Mouse (Mus musculus): ENCODE data around the gene Epb41l1. TPM values are rescaled to one million over a fixed set of nuclear protein-coding genes. Genes with fewer than 3 reads are reported as not detected.
A peak's percentile ranks its signal among the peaks of the same experiment; 100 is the strongest.

Epb41l1 gene
- polyA plus RNA-seq, 1 experiment from 2014 or later, result 3.1 TPM

- H3K27ac ChIP-seq (ENCODE audit: low read depth, low read length), result no peak overlapping the region
- peaks cover 3% of the 10 kb centered on the region; the same call in 1 of the 2 replicates for H3K4me1 ChIP-seq (replicated peaks; ENCODE audit: control insufficient read depth, insufficient read depth, low read length)
- DNase-seq (ENCODE audit: low spot score) (no peak), ATAC-seq (replicated peaks; ENCODE audit: low FRiP score) (no peak)
- no peak overlapping the region for H3K4me3 ChIP-seq (ENCODE audit: low read depth, low read length)
- no peaks in the 10 kb centered on the region for H3K36me3 ChIP-seq (ENCODE audit: control insufficient read depth, insufficient read depth, low read length)
- H3K4me2 ChIP-seq (ENCODE audit: low read depth, low read length, severe bottlenecking), result no peak overlapping the region
- no peaks in the 10 kb centered on the region for H3K27me3 ChIP-seq (ENCODE audit: control insufficient read depth, insufficient read depth, low read length)
- H3K9ac ChIP-seq (ENCODE audit: low read length), result no peak overlapping the region
- H3K9me3 ChIP-seq (ENCODE audit: control insufficient read depth, low read length), result no peaks in the 10 kb centered on the region
- WGBS, result 83% methylated on average over 7 of the region's 7 CpGs
Observed at GRCm38 (mm10) chr2:156480267-156480666, 59.6 kb downstream of the Epb41l1 start.

GRCm38 (mm10) chr2:156482299-156482698 lies 61.6 kb downstream of the Epb41l1 start:
- H3K4me1 ChIP-seq (replicated peaks; ENCODE audit: control insufficient read depth, insufficient read depth, low read length), result no peaks in the 10 kb centered on the region
- no peak for ATAC-seq (replicated peaks; ENCODE audit: low FRiP score)
- H3K9me3 ChIP-seq (ENCODE audit: control insufficient read depth, low read length), result no peaks in the 10 kb centered on the region
- H3K27me3 ChIP-seq (ENCODE audit: control insufficient read depth, insufficient read depth, low read length), result no peaks in the 10 kb centered on the region
- DNase-seq (ENCODE audit: low spot score), result peak; percentile 78
- H3K4me2 ChIP-seq (ENCODE audit: low read depth, low read length, severe bottlenecking), result no peak overlapping the region
- no peak overlapping the region for H3K4me3 ChIP-seq (ENCODE audit: low read depth, low read length)
- no peak overlapping the region for H3K9ac ChIP-seq (ENCODE audit: low read length)
- no peaks in the 10 kb centered on the region for H3K36me3 ChIP-seq (ENCODE audit: control insufficient read depth, insufficient read depth, low read length)
- H3K27ac ChIP-seq (ENCODE audit: low read depth, low read length), result no peak overlapping the region
- WGBS, result 33% methylated on average over 13 of the region's 13 CpGs

DNA sequence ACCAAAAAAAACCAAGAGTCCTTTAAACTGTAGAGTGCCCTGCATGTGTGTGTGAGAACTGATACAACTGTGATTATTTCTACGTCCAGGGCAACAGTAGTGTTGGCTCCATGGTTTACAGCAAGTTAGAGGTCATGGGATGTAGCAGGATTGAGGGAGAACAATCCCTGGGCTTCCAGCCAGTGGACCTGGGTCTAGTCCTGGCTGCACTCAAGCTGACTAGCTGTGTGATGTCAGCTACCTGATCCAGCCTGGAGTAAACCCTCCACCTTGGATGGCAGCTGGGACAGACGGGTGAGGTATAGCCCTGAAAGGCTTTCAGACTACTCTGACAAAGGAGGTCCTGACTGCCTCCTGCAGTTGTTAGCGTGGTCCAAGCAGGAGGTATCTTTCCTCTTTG lies 62.1 kb downstream of the Epb41l1 start:
- ATAC-seq (replicated peaks; ENCODE audit: low FRiP score), result no peak
- H3K9ac ChIP-seq (ENCODE audit: low read length), result no peak overlapping the region
- 88% methylated on average over 3 of the region's 3 CpGs for WGBS

DNA sequence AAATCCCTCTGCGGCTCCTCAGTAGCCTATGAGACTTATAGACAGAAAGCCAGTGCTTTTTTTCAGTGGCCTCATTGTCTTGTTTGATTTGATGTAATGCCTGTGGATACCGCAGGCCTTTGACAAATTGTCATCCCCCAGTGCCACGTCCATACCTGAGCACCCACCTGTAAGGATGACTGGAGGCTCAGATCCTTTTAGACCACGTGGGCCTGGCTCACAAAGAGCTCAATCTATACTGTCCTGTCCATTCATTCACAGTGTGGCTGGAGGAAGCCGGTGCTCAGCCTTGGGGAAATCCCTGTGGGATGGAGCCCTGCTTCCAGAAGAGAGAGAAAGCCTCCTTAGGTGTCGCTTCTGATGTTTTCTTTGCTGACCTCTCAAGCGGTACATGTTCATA lies 62.5 kb downstream of the Epb41l1 start:
- WGBS, result 88% methylated on average over 7 of the region's 7 CpGs

More for the DNA sequence above, 62.1 kb downstream of the Epb41l1 start:
- no peak overlapping the region for H3K4me3 ChIP-seq (ENCODE audit: low read depth, low read length)
- no peaks in the 10 kb centered on the region for H3K9me3 ChIP-seq (ENCODE audit: control insufficient read depth, low read length)
- no peak overlapping the region for H3K4me2 ChIP-seq (ENCODE audit: low read depth, low read length, severe bottlenecking)
- no peaks in the 10 kb centered on the region for H3K27me3 ChIP-seq (ENCODE audit: control insufficient read depth, insufficient read depth, low read length)
- H3K36me3 ChIP-seq (ENCODE audit: control insufficient read depth, insufficient read depth, low read length), result no peaks in the 10 kb centered on the region
- DNase-seq (ENCODE audit: low spot score), result no peak
- H3K4me1 ChIP-seq (replicated peaks; ENCODE audit: control insufficient read depth, insufficient read depth, low read length), result no peaks in the 10 kb centered on the region
- H3K27ac ChIP-seq (ENCODE audit: low read depth, low read length), result no peak overlapping the region

GRCm38 (mm10) chr2:156486086-156486751 lies 65.5 kb downstream of the Epb41l1 start:
- Histone ChIP-seq H3K4me3 (ENCODE audit: low read depth, low read length) (no peak overlapping the region), H3K4me1 (replicated peaks; ENCODE audit: control insufficient read depth, insufficient read depth, low read length) (0 out of 2 replicates have a peak, but pooled peaks cover 3% of the 10 kb centered on the region), H3K4me2 (ENCODE audit: low read depth, low read length, severe bottlenecking) (no peak overlapping the region), H3K9ac (ENCODE audit: low read length) (no peak overlapping the region), H3K36me3 (ENCODE audit: control insufficient read depth, insufficient read depth, low read length) (no peaks in the 10 kb centered on the region), H3K27ac (ENCODE audit: low read depth, low read length) (no peak overlapping the region), H3K9me3 (ENCODE audit: control insufficient read depth, low read length) (no peaks in the 10 kb centered on the region), H3K27me3 (ENCODE audit: control insufficient read depth, insufficient read depth, low read length) (no peaks in the 10 kb centered on the region)
- DNase-seq (ENCODE audit: low spot score) (no peak), ATAC-seq (replicated peaks; ENCODE audit: low FRiP score) (no peak)
- 93% methylated on average over 12 of the region's 12 CpGs for WGBS

More for the DNA sequence above, 62.5 kb downstream of the Epb41l1 start:
- Histone ChIP-seq H3K4me3 (ENCODE audit: low read depth, low read length) (no peak overlapping the region), H3K27me3 (ENCODE audit: control insufficient read depth, insufficient read depth, low read length) (no peaks in the 10 kb centered on the region), H3K4me2 (ENCODE audit: low read depth, low read length, severe bottlenecking) (no peak overlapping the region), H3K9ac (ENCODE audit: low read length) (no peak overlapping the region), H3K4me1 (replicated peaks; ENCODE audit: control insufficient read depth, insufficient read depth, low read length) (0 out of 2 replicates have a peak, but pooled peaks cover 3% of the 10 kb centered on the region), H3K9me3 (ENCODE audit: control insufficient read depth, low read length) (no peaks in the 10 kb centered on the region), H3K36me3 (ENCODE audit: control insufficient read depth, insufficient read depth, low read length) (no peaks in the 10 kb centered on the region), H3K27ac (ENCODE audit: low read depth, low read length) (no peak overlapping the region)
- ATAC-seq (replicated peaks; ENCODE audit: low FRiP score) (no peak), DNase-seq (ENCODE audit: low spot score) (no peak)

- DNase-seq (ENCODE audit: low spot score), result no peak
- H3K9me3 ChIP-seq (ENCODE audit: control insufficient read depth, low read length), result no peaks in the 10 kb centered on the region
- H3K4me1 ChIP-seq (replicated peaks; ENCODE audit: control insufficient read depth, insufficient read depth, low read length), result 0 out of 2 replicates have a peak, but pooled peaks cover 3% of the 10 kb centered on the region
- no peak overlapping the region for H3K4me3 ChIP-seq (ENCODE audit: low read depth, low read length)
- 0 out of 2 replicates have a peak overlapping the region, but pooled peaks have one; percentile 12 for H3K9ac ChIP-seq (ENCODE audit: low read length)
- ATAC-seq (replicated peaks; ENCODE audit: low FRiP score), result no peak
- 65% methylated on average over 10 of the region's 10 CpGs for WGBS
- no peak overlapping the region for H3K27ac ChIP-seq (ENCODE audit: low read depth, low read length)
- H3K27me3 ChIP-seq (ENCODE audit: control insufficient read depth, insufficient read depth, low read length), result no peaks in the 10 kb centered on the region
- no peak overlapping the region for H3K4me2 ChIP-seq (ENCODE audit: low read depth, low read length, severe bottlenecking)
- no peaks in the 10 kb centered on the region for H3K36me3 ChIP-seq (ENCODE audit: control insufficient read depth, insufficient read depth, low read length)
Observed at GRCm38 (mm10) chr2:156487589-156488160, 67.0 kb downstream of the Epb41l1 start.

DNA sequence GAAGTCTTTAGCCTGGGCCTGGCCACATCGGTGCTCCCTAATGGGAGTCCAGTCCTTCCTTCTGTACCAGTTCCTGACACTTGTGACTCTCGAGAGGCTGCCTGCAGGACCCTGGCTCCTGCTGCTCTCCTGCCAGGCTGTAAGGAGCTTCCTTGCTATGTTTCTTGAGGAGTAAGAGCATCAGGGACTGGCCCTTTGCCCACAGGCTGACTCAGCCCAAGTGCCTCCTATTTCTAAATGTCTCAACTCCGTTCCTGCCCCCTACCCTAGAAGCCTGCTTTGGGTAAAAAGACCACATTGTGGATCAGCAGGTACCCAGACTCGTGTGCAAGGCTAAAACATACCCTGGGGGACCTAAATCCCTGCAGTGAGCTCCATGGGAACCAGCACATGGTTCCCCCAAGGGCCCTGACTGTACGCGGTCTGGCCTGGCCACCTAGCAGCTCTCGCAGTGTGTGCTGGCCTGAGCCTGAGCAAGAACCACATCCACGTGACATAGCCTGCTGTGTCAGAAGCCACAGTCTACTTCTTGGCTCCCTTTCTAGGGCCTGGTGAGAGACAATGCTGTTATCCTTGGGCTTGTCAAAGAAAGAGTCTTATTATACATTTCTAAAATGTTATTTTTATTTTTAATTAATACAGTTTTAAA lies 67.6 kb downstream of the Epb41l1 start:
- H3K9ac ChIP-seq (ENCODE audit: low read length), result 0 out of 2 replicates have a peak overlapping the region, but pooled peaks have one; percentile 12
- H3K36me3 ChIP-seq (ENCODE audit: control insufficient read depth, insufficient read depth, low read length), result no peaks in the 10 kb centered on the region
- H3K27me3 ChIP-seq (ENCODE audit: control insufficient read depth, insufficient read depth, low read length), result no peaks in the 10 kb centered on the region
- no peak overlapping the region for H3K27ac ChIP-seq (ENCODE audit: low read depth, low read length)
- H3K4me1 ChIP-seq (replicated peaks; ENCODE audit: control insufficient read depth, insufficient read depth, low read length), result peaks cover 6% of the 10 kb centered on the region; the same call in 1 of the 2 replicates
- ATAC-seq (replicated peaks; ENCODE audit: low FRiP score) (no peak), DNase-seq (ENCODE audit: low spot score) (no peak)
- no peak overlapping the region for H3K4me3 ChIP-seq (ENCODE audit: low read depth, low read length)
- no peaks in the 10 kb centered on the region for H3K9me3 ChIP-seq (ENCODE audit: control insufficient read depth, low read length)
- 73% methylated on average over 8 of the region's 8 CpGs for WGBS
- H3K4me2 ChIP-seq (ENCODE audit: low read depth, low read length, severe bottlenecking), result no peak overlapping the region

DNA sequence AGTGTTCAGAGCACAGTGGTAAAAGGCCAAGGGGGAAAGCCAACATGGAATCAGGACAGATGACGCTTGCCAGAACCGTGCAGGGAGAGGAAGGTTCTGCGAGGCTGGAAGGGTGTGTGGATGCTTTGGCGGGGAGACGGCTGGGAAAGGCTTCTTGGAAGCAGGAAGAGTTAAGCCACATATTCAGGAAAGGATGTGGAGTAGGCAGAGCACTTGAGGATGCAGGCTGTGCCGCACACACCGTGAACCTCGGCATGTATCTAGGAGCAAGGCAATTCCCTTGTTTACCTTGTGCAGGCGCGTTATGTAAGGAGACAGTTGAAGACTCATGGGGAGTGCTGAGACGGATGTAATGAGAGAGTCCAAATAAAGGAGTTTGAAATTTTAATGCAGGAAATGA lies 69.5 kb downstream of the Epb41l1 start:
- no peak overlapping the region for H3K4me2 ChIP-seq (ENCODE audit: low read depth, low read length, severe bottlenecking)
- no peaks in the 10 kb centered on the region for H3K9me3 ChIP-seq (ENCODE audit: control insufficient read depth, low read length)
- no peaks in the 10 kb centered on the region for H3K36me3 ChIP-seq (ENCODE audit: control insufficient read depth, insufficient read depth, low read length)
- H3K4me3 ChIP-seq (ENCODE audit: low read depth, low read length), result no peak overlapping the region
- peaks cover 9% of the 10 kb centered on the region; the same call in 1 of the 2 replicates for H3K4me1 ChIP-seq (replicated peaks; ENCODE audit: control insufficient read depth, insufficient read depth, low read length)
- no peaks in the 10 kb centered on the region for H3K27me3 ChIP-seq (ENCODE audit: control insufficient read depth, insufficient read depth, low read length)
- ATAC-seq (replicated peaks; ENCODE audit: low FRiP score), result no peak
- no peak overlapping the region for H3K27ac ChIP-seq (ENCODE audit: low read depth, low read length)
- WGBS, result 84% methylated on average over 11 of the region's 11 CpGs
- H3K9ac ChIP-seq (ENCODE audit: low read length), result no peak overlapping the region
- no peak for DNase-seq (ENCODE audit: low spot score)

Data from forebrain, embryonic 11.5 days (tissue).